Mouse (Mus musculus): Measurements from ENCODE around the gene Ccdc93. TPM values are rescaled to one million over a fixed set of nuclear protein-coding genes. Genes with fewer than 3 reads are reported as not detected.

Ccdc93 gene
- polyA plus RNA-seq, 1 experiment from 2014 or later: 8.2 TPM

DNA sequence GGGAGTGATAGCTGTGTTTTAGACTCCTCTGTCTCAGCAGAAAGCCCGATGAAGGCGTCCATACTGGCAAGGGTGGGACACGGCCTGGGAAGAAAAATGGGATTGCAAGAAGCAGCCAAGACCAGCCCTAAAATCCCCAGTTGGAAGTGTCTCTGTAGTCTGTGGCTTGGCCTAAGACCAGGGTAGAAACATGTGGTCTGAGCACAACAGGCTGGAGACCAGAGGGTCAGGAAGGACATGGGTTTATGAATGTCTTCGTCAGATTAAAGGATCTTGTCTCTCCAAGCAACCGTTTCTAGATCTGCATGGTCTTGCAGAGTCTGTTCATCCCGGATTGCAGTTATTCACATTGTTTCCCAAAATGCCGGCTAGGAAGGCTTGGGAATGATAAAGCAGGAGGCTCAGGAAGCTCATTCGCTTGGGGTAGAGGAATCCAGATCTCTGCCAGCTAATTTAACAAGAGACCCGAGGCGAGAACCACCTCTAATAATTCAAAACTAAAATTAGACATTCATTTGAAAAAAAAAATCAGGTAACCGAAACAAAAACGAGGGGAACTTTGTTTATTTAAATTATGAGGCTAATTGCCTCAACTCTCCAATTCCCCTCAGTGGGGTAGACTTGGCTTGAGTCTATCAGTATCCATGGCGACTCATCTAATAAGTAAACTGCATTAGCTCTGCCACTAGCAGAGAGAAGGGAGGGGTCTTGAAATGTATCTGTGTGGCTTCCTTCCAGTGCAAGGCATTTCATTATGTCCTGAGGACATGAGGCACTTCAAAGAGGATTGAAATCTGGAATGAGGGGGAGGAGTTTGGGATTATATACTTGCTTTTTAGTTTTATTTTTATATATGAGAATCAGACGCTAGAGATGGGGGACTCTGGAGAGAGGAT is 31.6 kb upstream of the Ccdc93 start:
- 41% methylated on average over 14 of the region's 14 CpGs for WGBS
- no peak for ATAC-seq
- TF ChIP-seq CTCF (IDR thresholded peaks at IDR 0.05; ENCODE audit: low read depth): no peak

DNA sequence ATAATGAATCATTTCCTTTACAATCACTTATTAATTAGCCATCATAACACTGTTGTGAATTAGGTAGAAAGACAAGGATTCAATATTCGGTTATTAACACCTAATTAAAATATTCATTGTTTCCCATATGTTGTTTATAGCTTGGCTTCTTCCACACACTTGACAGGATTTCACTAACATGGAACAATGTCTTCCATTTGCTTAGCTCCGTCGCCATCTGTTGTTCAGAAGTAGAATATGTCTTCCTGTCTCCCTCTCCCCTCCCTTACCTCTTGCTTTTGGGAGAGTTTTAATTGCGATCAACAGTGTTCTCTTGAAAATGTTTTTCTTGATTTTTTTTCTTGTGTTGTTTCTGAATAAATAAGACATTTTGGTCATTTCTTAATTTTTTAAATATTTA is 30.6 kb upstream of the Ccdc93 start:
- 21% methylated on average over 4 of the region's 4 CpGs for WGBS
- Histone ChIP-seq H3K36me3 (ENCODE audit: control insufficient read depth, insufficient read depth) (no peaks in the 10 kb centered on the region), H3K4me1 (replicated peaks; ENCODE audit: control insufficient read depth, insufficient read depth, low read length) (no peaks in the 10 kb centered on the region; the same call in 1 of the 2 replicates), H3K4me3 (ENCODE audit: low read depth, low read length) (no peak overlapping the region), H3K27me3 (replicated peaks; ENCODE audit: control insufficient read depth, insufficient read depth, low read length) (no peaks in the 10 kb centered on the region), H3K4me2 (replicated peaks; ENCODE audit: low read depth) (no peak overlapping the region), H3K9ac (ENCODE audit: low read depth, low read length) (no peak overlapping the region), H3K27ac (ENCODE audit: low read depth, low read length) (no peak overlapping the region), H3K9me3 (ENCODE audit: control insufficient read depth) (no peaks in the 10 kb centered on the region)
- ATAC-seq: no peak
- peak; percentile 88 for TF ChIP-seq CTCF (IDR thresholded peaks at IDR 0.05; ENCODE audit: low read depth)

More for the DNA sequence above, 31.6 kb upstream of the Ccdc93 start:
- H3K9ac ChIP-seq (ENCODE audit: low read depth, low read length): no peak overlapping the region
- no peak overlapping the region for H3K27ac ChIP-seq (ENCODE audit: low read depth, low read length)
- H3K4me1 ChIP-seq (replicated peaks; ENCODE audit: control insufficient read depth, insufficient read depth, low read length): no peaks in the 10 kb centered on the region; the same call in 1 of the 2 replicates
- H3K9me3 ChIP-seq (ENCODE audit: control insufficient read depth): no peaks in the 10 kb centered on the region
- no peak overlapping the region for H3K4me2 ChIP-seq (replicated peaks; ENCODE audit: low read depth)
- H3K27me3 ChIP-seq (replicated peaks; ENCODE audit: control insufficient read depth, insufficient read depth, low read length): no peaks in the 10 kb centered on the region
- no peak overlapping the region for H3K4me3 ChIP-seq (ENCODE audit: low read depth, low read length)
- no peaks in the 10 kb centered on the region for H3K36me3 ChIP-seq (ENCODE audit: control insufficient read depth, insufficient read depth)

DNA sequence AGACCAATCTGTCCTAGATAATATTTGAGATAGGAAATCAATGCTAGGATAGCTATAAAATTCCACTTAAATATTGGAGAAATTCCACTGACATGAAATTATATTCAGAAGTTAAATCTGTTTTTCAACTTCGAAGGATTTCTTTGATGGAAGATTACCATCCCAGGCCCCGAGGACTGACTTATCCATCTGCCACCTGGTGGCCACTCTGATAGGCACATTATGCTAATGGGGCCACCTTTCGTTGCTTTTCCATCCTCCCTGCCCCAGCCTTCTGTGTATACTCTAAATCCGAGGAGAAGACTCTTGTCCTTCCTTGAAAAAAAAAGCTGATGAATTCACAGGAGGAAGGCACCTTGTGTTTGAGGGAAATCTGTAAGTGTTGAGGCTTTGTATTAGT is 11.8 kb upstream of the Ccdc93 start:
- Histone ChIP-seq H3K9ac (ENCODE audit: low read depth, low read length) (no peak overlapping the region), H3K4me2 (replicated peaks; ENCODE audit: low read depth) (no peak overlapping the region), H3K27me3 (replicated peaks; ENCODE audit: control insufficient read depth, insufficient read depth, low read length) (no peaks in the 10 kb centered on the region), H3K27ac (ENCODE audit: low read depth, low read length) (no peak overlapping the region), H3K4me3 (ENCODE audit: low read depth, low read length) (no peak overlapping the region), H3K9me3 (ENCODE audit: control insufficient read depth) (no peaks in the 10 kb centered on the region), H3K36me3 (ENCODE audit: control insufficient read depth, insufficient read depth) (no peaks in the 10 kb centered on the region), H3K4me1 (replicated peaks; ENCODE audit: control insufficient read depth, insufficient read depth, low read length) (no peaks in the 10 kb centered on the region)
- WGBS: 36% methylated on average over 4 of the region's 4 CpGs
- no peak for ATAC-seq
- peak; percentile 73 for TF ChIP-seq CTCF (IDR thresholded peaks at IDR 0.05; ENCODE audit: low read depth)

GRCm38 (mm10) chr1:121419569-121420265 is 11.1 kb upstream of the Ccdc93 start:
- H3K9me3 ChIP-seq (ENCODE audit: control insufficient read depth): no peaks in the 10 kb centered on the region
- no peak overlapping the region for H3K4me2 ChIP-seq (replicated peaks; ENCODE audit: low read depth)
- H3K36me3 ChIP-seq (ENCODE audit: control insufficient read depth, insufficient read depth): no peaks in the 10 kb centered on the region
- no peak overlapping the region for H3K9ac ChIP-seq (ENCODE audit: low read depth, low read length)
- no peak for TF ChIP-seq CTCF (IDR thresholded peaks at IDR 0.05; ENCODE audit: low read depth)
- no peak for ATAC-seq
- no peaks in the 10 kb centered on the region for H3K27me3 ChIP-seq (replicated peaks; ENCODE audit: control insufficient read depth, insufficient read depth, low read length)
- no peak overlapping the region for H3K27ac ChIP-seq (ENCODE audit: low read depth, low read length)
- H3K4me1 ChIP-seq (replicated peaks; ENCODE audit: control insufficient read depth, insufficient read depth, low read length): no peaks in the 10 kb centered on the region
- 86% methylated on average over 12 of the region's 12 CpGs for WGBS
- H3K4me3 ChIP-seq (ENCODE audit: low read depth, low read length): no peak overlapping the region

DNA sequence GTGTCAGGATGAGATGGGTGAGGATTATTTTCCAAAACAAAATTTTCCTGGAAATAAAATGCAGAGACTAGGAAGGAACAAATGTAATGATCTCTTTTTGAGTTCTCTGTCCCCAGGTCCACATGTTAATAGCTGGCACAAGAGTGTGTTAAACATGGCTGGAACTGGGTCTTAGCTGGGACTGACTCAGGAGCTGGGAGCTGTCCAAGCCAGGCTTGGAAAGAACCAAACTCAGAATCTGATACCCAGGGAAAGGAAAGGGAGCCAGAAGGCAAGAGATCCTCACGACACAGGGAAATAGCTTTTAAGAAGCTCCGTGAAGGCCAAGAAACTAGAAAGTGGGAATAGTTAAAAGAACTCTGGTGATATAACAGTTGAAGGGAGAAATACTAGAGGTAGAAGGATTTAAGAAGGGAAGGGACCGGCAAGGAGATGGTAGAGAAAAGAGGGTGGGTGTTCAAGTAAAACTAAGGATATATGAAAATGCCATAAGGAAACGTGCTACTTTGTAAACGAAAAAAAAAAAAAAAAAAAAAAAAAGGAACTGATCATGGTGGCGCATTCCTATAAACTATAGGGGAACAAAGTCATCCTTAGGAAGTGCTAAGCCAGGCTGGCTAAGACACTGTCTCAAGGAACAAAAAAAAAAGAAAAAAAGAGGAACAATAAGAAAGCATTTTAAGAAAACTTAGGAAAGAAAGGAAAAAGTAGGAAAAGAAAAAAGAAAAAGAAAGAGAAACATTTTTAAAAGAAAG is 489 bp upstream of the Ccdc93 start:
- Histone ChIP-seq H3K27me3 (replicated peaks; ENCODE audit: control insufficient read depth, insufficient read depth, low read length) (no peaks in the 10 kb centered on the region), H3K36me3 (ENCODE audit: control insufficient read depth, insufficient read depth) (no peaks in the 10 kb centered on the region), H3K9ac (ENCODE audit: low read depth, low read length) (no peak overlapping the region), H3K4me3 (ENCODE audit: low read depth, low read length) (peak overlapping the region; percentile 75; the same call in 1 of the 2 replicates), H3K9me3 (ENCODE audit: control insufficient read depth) (no peaks in the 10 kb centered on the region), H3K4me1 (replicated peaks; ENCODE audit: control insufficient read depth, insufficient read depth, low read length) (peaks cover 12% of the 10 kb centered on the region), H3K27ac (ENCODE audit: low read depth, low read length) (no peak overlapping the region), H3K4me2 (replicated peaks; ENCODE audit: low read depth) (peak overlapping the region; percentile 98)
- ATAC-seq: no peak
- 21% methylated on average over 6 of the region's 6 CpGs for WGBS
- TF ChIP-seq CTCF (IDR thresholded peaks at IDR 0.05; ENCODE audit: low read depth): no peak

DNA sequence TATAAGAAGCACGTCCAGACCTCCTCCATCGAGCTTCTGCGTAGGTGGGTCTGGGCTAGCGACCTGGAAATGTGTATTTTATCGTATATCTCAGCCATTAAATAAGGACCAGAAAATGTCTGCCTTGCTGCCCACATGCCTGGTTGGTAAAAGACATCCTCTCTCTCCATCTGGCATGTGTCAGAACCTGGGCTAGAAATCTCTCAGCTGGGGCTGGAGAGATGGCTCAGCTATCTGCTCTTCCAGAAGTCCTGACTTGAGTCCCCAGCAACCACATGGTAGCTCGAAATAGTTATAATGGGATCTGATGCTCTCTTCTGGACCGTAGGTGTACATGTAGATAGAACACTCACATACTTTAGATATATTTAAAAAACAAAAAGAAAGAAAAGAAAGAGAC is 5.1 kb downstream of the Ccdc93 start:
- 96% methylated on average over 7 of the region's 7 CpGs for WGBS
- no peak overlapping the region for H3K27ac ChIP-seq (ENCODE audit: low read depth, low read length)
- TF ChIP-seq CTCF (IDR thresholded peaks at IDR 0.05; ENCODE audit: low read depth): no peak

More for the DNA sequence above, 5.1 kb downstream of the Ccdc93 start:
- H3K27me3 ChIP-seq (replicated peaks; ENCODE audit: control insufficient read depth, insufficient read depth, low read length): no peaks in the 10 kb centered on the region
- no peak for ATAC-seq
- H3K4me1 ChIP-seq (replicated peaks; ENCODE audit: control insufficient read depth, insufficient read depth, low read length): peaks cover 12% of the 10 kb centered on the region
- peaks cover 38% of the 10 kb centered on the region for H3K36me3 ChIP-seq (ENCODE audit: control insufficient read depth, insufficient read depth)
- H3K4me3 ChIP-seq (ENCODE audit: low read depth, low read length): no peak overlapping the region
- H3K9me3 ChIP-seq (ENCODE audit: control insufficient read depth): no peaks in the 10 kb centered on the region
- no peak overlapping the region for H3K9ac ChIP-seq (ENCODE audit: low read depth, low read length)
- no peak overlapping the region for H3K4me2 ChIP-seq (replicated peaks; ENCODE audit: low read depth)

Measured in intestine, postnatal 0 days (tissue).